In genomic region chr19:40834436-40834835, GRCm38 (mm10) we compare ENCODE assay signal across 29 mouse cellular contexts. TPM values are rescaled to one million over a fixed set of nuclear protein-coding genes. Genes with fewer than 3 reads are reported as not detected.
DNase-seq lines count a peak whose midpoint lies in the region; ATAC-seq and TF ChIP-seq lines count a peak whose summit lies in the region.
"Had no signal": no experiment of that assay in that cellular context is flagged by ENCODE, and none has a peak within 500 bp of the region (broad histone marks: within the 10 kb centered on the region; RNA-seq: fewer than 3 reads in every experiment).

No protein-coding gene starts in this region.

- intact Hi-C loops in left cerebral cortex, adult 2 months (cut with DNase I) = loop anchor here (5.0 to 10.0 kb wide), 4 partner anchors 97 to 250 kb away; partner anchors contain the start of genes Aldh18a1, Entpd1 and Tctn3

- no peak for TF ChIP-seq EP300 in liver, postnatal 0 days (IDR thresholded peaks at IDR 0.05; ENCODE audit: low read depth)

- no peaks in the 10 kb centered on the region for H3K9me3 ChIP-seq in liver, embryonic 12.5 days (replicated peaks)
- no peaks in the 10 kb centered on the region for H3K9me3 ChIP-seq in liver, postnatal 0 days (ENCODE audit: low read length)
- no peaks in the 10 kb centered on the region for H3K9me3 ChIP-seq in megakaryocyte, embryonic 14.5 days
- H3K9me3 ChIP-seq: embryonic facial prominence, embryonic 12.5 days; embryonic facial prominence, embryonic 15.5 days; G1E; heart, embryonic 12.5 days; heart, embryonic 15.5 days; hindbrain, embryonic 12.5 days had no signal

- H3K9ac ChIP-seq in liver, embryonic 12.5 days = no peak overlapping the region
- H3K9ac ChIP-seq in liver, postnatal 0 days (replicated peaks) = no peak overlapping the region
- H3K9ac ChIP-seq: embryonic facial prominence, embryonic 12.5 days; embryonic facial prominence, embryonic 15.5 days; forebrain, postnatal 0 days; heart, embryonic 12.5 days; heart, embryonic 15.5 days; hindbrain, embryonic 12.5 days had no signal

- 0 out of 2 replicates have a peak overlapping the region, but pooled peaks have one; percentile 5 for H3K4me2 ChIP-seq in liver, embryonic 12.5 days
- no peak overlapping the region for H3K4me2 ChIP-seq in liver, postnatal 0 days (ENCODE audit: low read depth, low read length)
- H3K4me2 ChIP-seq: embryonic facial prominence, embryonic 12.5 days; embryonic facial prominence, embryonic 15.5 days; heart, embryonic 12.5 days; heart, embryonic 15.5 days had no signal

- peaks cover 34% of the 10 kb centered on the region for H3K36me3 ChIP-seq in liver, embryonic 12.5 days
- H3K36me3 ChIP-seq in liver, postnatal 0 days (replicated peaks; ENCODE audit: insufficient read depth, low read length) = peaks cover 26% of the 10 kb centered on the region
- H3K36me3 ChIP-seq in megakaryocyte, embryonic 14.5 days (replicated peaks; ENCODE audit: low read length) = peaks cover 56% of the 10 kb centered on the region

- no peak for ATAC-seq in liver, embryonic 12.5 days
- ATAC-seq in liver, postnatal 0 days = no peak
- no peak for ATAC-seq in megakaryocyte, adult 5-6 weeks (ENCODE audit: poor library complexity, severe bottlenecking)
- ATAC-seq: forebrain, embryonic 14.5 days; forebrain, postnatal 0 days; hindbrain, embryonic 16.5 days had no signal

- no peak overlapping the region for H3K27ac ChIP-seq in liver, embryonic 12.5 days
- H3K27ac ChIP-seq in liver, postnatal 0 days (ENCODE audit: low read depth) = no peak overlapping the region
- no peak overlapping the region for H3K27ac ChIP-seq in left cerebral cortex, adult 2 months
- H3K27ac ChIP-seq: embryonic facial prominence, embryonic 12.5 days; embryonic facial prominence, embryonic 15.5 days; gastrocnemius, adult 2 months; heart, embryonic 15.5 days; hindbrain, embryonic 12.5 days had no signal

- H3K27me3 ChIP-seq in liver, embryonic 12.5 days (replicated peaks) = no peaks in the 10 kb centered on the region
- no peaks in the 10 kb centered on the region for H3K27me3 ChIP-seq in liver, postnatal 0 days (ENCODE audit: insufficient read depth, low read length)
- H3K27me3 ChIP-seq in megakaryocyte, embryonic 14.5 days (replicated peaks) = no peaks in the 10 kb centered on the region
- H3K27me3 ChIP-seq: CH12.LX; embryonic facial prominence, embryonic 12.5 days; embryonic facial prominence, embryonic 15.5 days; heart, embryonic 12.5 days; heart, embryonic 15.5 days; hindbrain, embryonic 12.5 days had no signal

- peaks cover 51% of the 10 kb centered on the region for H3K4me1 ChIP-seq in liver, embryonic 12.5 days
- H3K4me1 ChIP-seq in liver, postnatal 0 days (ENCODE audit: insufficient read depth) = peaks cover 3% of the 10 kb centered on the region; the same call in 1 of the 2 replicates
- H3K4me1 ChIP-seq in megakaryocyte, embryonic 14.5 days = peaks cover 70% of the 10 kb centered on the region

- no peak for TF ChIP-seq CTCF in liver, postnatal 0 days (IDR thresholded peaks at IDR 0.05; ENCODE audit: low read depth)
- no peak for TF ChIP-seq CTCF in left cerebral cortex, adult 2 months (IDR thresholded peaks at IDR 0.05)

- WGBS in liver, embryonic 12.5 days (ENCODE audit: insufficient replicate concordance) = 86% methylated on average over 6 of the region's 6 CpGs
- WGBS in liver, postnatal 0 days (ENCODE audit: insufficient replicate concordance) = 90% methylated on average over 6 of the region's 6 CpGs

- no peak overlapping the region for H3K4me3 ChIP-seq in liver, embryonic 12.5 days
- no peak overlapping the region for H3K4me3 ChIP-seq in liver, postnatal 0 days (ENCODE audit: low read depth, low read length)
- H3K4me3 ChIP-seq in megakaryocyte, embryonic 14.5 days (replicated peaks) = peak overlapping the region; percentile 97
- no peak overlapping the region for H3K4me3 ChIP-seq in left cerebral cortex, adult 2 months
- H3K4me3 ChIP-seq: embryonic facial prominence, embryonic 12.5 days; embryonic facial prominence, embryonic 15.5 days; gastrocnemius, adult 2 months; heart, embryonic 12.5 days; heart, embryonic 15.5 days; hindbrain, embryonic 12.5 days had no signal

- DNase-seq in liver, postnatal 0 days = no peak
- DNase-seq in 3T3-L1 (ENCODE audit: low read depth, low spot score) = peak; percentile 77
- peak; percentile 17 for DNase-seq in 416B (ENCODE audit: low read depth)
- no peak for DNase-seq in left cerebral cortex, adult 2 months (ENCODE audit: extremely low spot score in 1 of 2, low spot score in 2 of 2)
- DNase-seq: adrenal gland, adult 2 months; adrenal gland, postnatal 14 days; B cell, adult 2 months; cerebellum, adult 11 months; cerebellum, adult 2 months; cerebellum, adult 9-11 months; cerebellum, postnatal 25 days; forebrain, postnatal 0 days; gastrocnemius, adult 2 months; gastrocnemius, postnatal 14 days; heart, adult 18-20 months; heart, postnatal 10 days; heart, postnatal 36 days had no signal

RNA-seq across cellular contexts. Expression of gene Ccnj, which starts 3.4 kb away (rescaled TPM):
- 6.9 and 8.0 TPM in 2 replicates for polyA plus RNA-seq in liver, embryonic 12.5 days (2016; fragmentation: Nextera tagmentation; extraction: Ambion mirVana)
- 2.5 and 2.9 TPM in 2 replicates for polyA plus RNA-seq in liver, postnatal 0 days (2015; fragmentation: Nextera tagmentation; extraction: Ambion mirVana)
- polyA plus RNA-seq in megakaryocyte, embryonic 14.5 days (2012; ENCODE audit: insufficient read depth, low replicate concordance) = 2.7 and 3.6 TPM in 2 replicates
- 1.7 and 3.6 TPM in 2 replicates for total RNA-seq in megakaryocyte, adult 5-6 weeks (2015)
- 3.8 and 7.4 TPM in 2 replicates for total RNA-seq in megakaryocyte, adult 5-6 weeks (2017)
- 1 to 10 TPM; 8.2 to 8.6 TPM for total RNA-seq in left cerebral cortex, adult 2 months (2021)

Comparison
In these comparisons a context has a peak if more than half of its experiments do, and no peak if none do; other contexts are left out.
1. DNase-seq: peak in 3T3-L1 (single experiment) and 416B (single experiment); none in liver, postnatal 0 days (single experiment) and left cerebral cortex, adult 2 months (0 of 2).